17 mouse cellular contexts compared by ENCODE assay signal in genomic region chr17:86798460-86798859, GRCm38 (mm10). TPM values are rescaled to one million over a fixed set of nuclear protein-coding genes. Genes with fewer than 3 reads are reported as not detected.
DNase-seq lines count a peak whose midpoint lies in the region; ATAC-seq and TF ChIP-seq lines count a peak whose summit lies in the region.
"Had no signal": no experiment of that assay in that cellular context is flagged by ENCODE, and none has a peak within 500 bp of the region (broad histone marks: within the 10 kb centered on the region; RNA-seq: fewer than 3 reads in every experiment).

No protein-coding gene starts in this region.

- H3K4me3 ChIP-seq in forebrain, embryonic 10.5 days = no peak overlapping the region
- H3K4me3 ChIP-seq in forebrain, embryonic 14.5 days (ENCODE audit: low read depth, low read length) = no peak overlapping the region
- no peak overlapping the region for H3K4me3 ChIP-seq in heart, embryonic 16.5 days (ENCODE audit: low read length)
- no peak overlapping the region for H3K4me3 ChIP-seq in lung, embryonic 14.5 days (ENCODE audit: low read depth, low read length)
- H3K4me3 ChIP-seq in brown adipose tissue, adult 24 weeks (ENCODE audit: insufficient read depth, low read depth, low read length) = no peak overlapping the region
- H3K4me3 ChIP-seq: erythroblast, embryonic 14.5 days; liver, embryonic 13.5 days had no signal

- no peaks in the 10 kb centered on the region for H3K36me3 ChIP-seq in forebrain, embryonic 10.5 days (replicated peaks)
- no peaks in the 10 kb centered on the region for H3K36me3 ChIP-seq in forebrain, embryonic 14.5 days (ENCODE audit: control insufficient read depth, insufficient read depth, low read length)
- H3K36me3 ChIP-seq in heart, embryonic 16.5 days (ENCODE audit: control insufficient read depth, insufficient read depth) = no peaks in the 10 kb centered on the region
- H3K36me3 ChIP-seq in lung, embryonic 14.5 days (ENCODE audit: insufficient read depth) = no peaks in the 10 kb centered on the region
- H3K36me3 ChIP-seq: liver, embryonic 13.5 days had no signal

- H3K4me2 ChIP-seq in forebrain, embryonic 14.5 days (ENCODE audit: low read length) = no peak overlapping the region
- no peak overlapping the region for H3K4me2 ChIP-seq in heart, embryonic 16.5 days (ENCODE audit: low read depth, low read length)
- H3K4me2 ChIP-seq in lung, embryonic 14.5 days = no peak overlapping the region
- H3K4me2 ChIP-seq: liver, embryonic 13.5 days had no signal

- peaks cover 23% of the 10 kb centered on the region for H3K4me1 ChIP-seq in forebrain, embryonic 10.5 days
- H3K4me1 ChIP-seq in forebrain, embryonic 14.5 days (ENCODE audit: control insufficient read depth, insufficient read depth, low read length) = peaks cover 3% of the 10 kb centered on the region; the same call in 1 of the 2 replicates
- H3K4me1 ChIP-seq in heart, embryonic 16.5 days (ENCODE audit: control insufficient read depth, insufficient read depth, low read length) = peaks cover 34% of the 10 kb centered on the region
- peaks cover 7% of the 10 kb centered on the region; the same call in 1 of the 2 replicates for H3K4me1 ChIP-seq in lung, embryonic 14.5 days (ENCODE audit: insufficient read depth)
- peaks cover 62% of the 10 kb centered on the region for H3K4me1 ChIP-seq in brown adipose tissue, adult 24 weeks (ENCODE audit: control insufficient read depth, insufficient read depth, insufficient read length, low read length)

- H3K27ac ChIP-seq in forebrain, embryonic 10.5 days = 0 out of 2 replicates have a peak overlapping the region, but pooled peaks have one; percentile 30
- H3K27ac ChIP-seq in forebrain, embryonic 14.5 days (ENCODE audit: low read depth, low read length) = no peak overlapping the region
- H3K27ac ChIP-seq in heart, embryonic 16.5 days (ENCODE audit: low read length) = peak overlapping the region; percentile 33
- peak overlapping the region; percentile 46; the same call in 1 of the 2 replicates for H3K27ac ChIP-seq in lung, embryonic 14.5 days (ENCODE audit: low read depth)
- H3K27ac ChIP-seq in brown adipose tissue, adult 24 weeks (replicated peaks; ENCODE audit: low read depth, low read length) = peak overlapping the region; percentile 62
- H3K27ac ChIP-seq: liver, embryonic 13.5 days had no signal

- WGBS in forebrain, embryonic 10.5 days = 74% methylated on average over 8 of the region's 8 CpGs
- WGBS in forebrain, embryonic 14.5 days = 69% methylated on average over 8 of the region's 8 CpGs
- 41% methylated on average over 8 of the region's 8 CpGs for WGBS in heart, embryonic 16.5 days
- 50% methylated on average over 8 of the region's 8 CpGs for WGBS in lung, embryonic 14.5 days

- no peaks in the 10 kb centered on the region for H3K9me3 ChIP-seq in forebrain, embryonic 10.5 days
- H3K9me3 ChIP-seq in forebrain, embryonic 14.5 days (replicated peaks; ENCODE audit: control insufficient read depth, low read length) = no peaks in the 10 kb centered on the region
- H3K9me3 ChIP-seq in heart, embryonic 16.5 days (replicated peaks; ENCODE audit: control insufficient read depth, low read length) = no peaks in the 10 kb centered on the region
- no peaks in the 10 kb centered on the region for H3K9me3 ChIP-seq in lung, embryonic 14.5 days (ENCODE audit: low read depth, low read length)
- H3K9me3 ChIP-seq: liver, embryonic 13.5 days had no signal

- no peak for DNase-seq in forebrain, embryonic 10.5 days (ENCODE audit: extremely low spot score, low spot score)
- no peak for DNase-seq in forebrain, embryonic 14.5 days (ENCODE audit: low spot score)
- DNase-seq in heart, postnatal 36 days = no peak
- DNase-seq in lung, embryonic 14.5 days = no peak
- DNase-seq in lung, postnatal 10 days = no peak
- DNase-seq in right cerebral cortex, postnatal 4 days = no peak
- DNase-seq: B cell, adult 2 months; cerebellum, adult 9-10 months; forebrain, postnatal 0 days; kidney, postnatal 14 days; liver, embryonic 13.5 days; thymus, adult 18-20 months had no signal

- no peak overlapping the region for H3K9ac ChIP-seq in forebrain, embryonic 14.5 days (ENCODE audit: low read length)
- H3K9ac ChIP-seq in heart, embryonic 16.5 days (ENCODE audit: low read length) = no peak overlapping the region
- H3K9ac ChIP-seq in lung, embryonic 14.5 days = no peak overlapping the region; the same call in 1 of the 2 replicates
- H3K9ac ChIP-seq: forebrain, postnatal 0 days; liver, embryonic 13.5 days had no signal

- TF ChIP-seq CTCF in lung, embryonic 14.5 days (IDR thresholded peaks at IDR 0.05; ENCODE audit: low read depth) = no peak

- intact Hi-C loops in heart, postnatal 36 days (cut with DNase I) = loop anchor here (2.0 kb wide), 1 partner anchor 16 kb away; no protein-coding TSS in a partner anchor

- H3K27me3 ChIP-seq in forebrain, embryonic 10.5 days (ENCODE audit: poor library complexity, severe bottlenecking) = no peaks in the 10 kb centered on the region
- H3K27me3 ChIP-seq in forebrain, embryonic 14.5 days (replicated peaks; ENCODE audit: control insufficient read depth, insufficient read depth, low read length) = no peaks in the 10 kb centered on the region
- H3K27me3 ChIP-seq in heart, embryonic 16.5 days (ENCODE audit: control insufficient read depth, insufficient read depth, low read length) = no peaks in the 10 kb centered on the region
- H3K27me3 ChIP-seq in lung, embryonic 14.5 days (ENCODE audit: insufficient read depth, low read length) = no peaks in the 10 kb centered on the region
- H3K27me3 ChIP-seq: liver, embryonic 13.5 days had no signal

- ATAC-seq in forebrain, embryonic 14.5 days = no peak
- ATAC-seq in heart, embryonic 16.5 days (replicated peaks; ENCODE audit: extremely low read depth, insufficient read depth, low FRiP score) = no peak
- ATAC-seq in lung, embryonic 14.5 days (ENCODE audit: insufficient read depth) = no peak
- ATAC-seq: forebrain, postnatal 0 days; inflammation-experienced regulatory T-cells, adult 6 months had no signal

RNA-seq across cellular contexts. Expression of gene Epas1, which starts 45.0 kb away (rescaled TPM):
- polyA plus RNA-seq in forebrain, embryonic 10.5 days (2016; fragmentation: Nextera tagmentation; extraction: Ambion mirVana) = 1.9 TPM in 2 replicates
- 6.1 and 6.4 TPM in 2 replicates for polyA plus RNA-seq in forebrain, embryonic 14.5 days (2014; fragmentation: Nextera tagmentation; extraction: Ambion mirVana)
- 7.9 and 8.2 TPM in 2 replicates for polyA plus RNA-seq in heart, embryonic 16.5 days (2015; fragmentation: Nextera tagmentation; extraction: Ambion mirVana)
- 100 to 1,000 TPM; 239 to 306 TPM for total RNA-seq in heart, postnatal 36 days (2021)
- 13.2 and 15.7 TPM in 2 replicates for polyA plus RNA-seq in lung, embryonic 14.5 days (2014; fragmentation: Nextera tagmentation; extraction: Ambion mirVana)
- polyA plus RNA-seq in brown adipose tissue, adult 24 weeks (2012; ENCODE audit: insufficient read depth, insufficient read length, missing spikeins) = 196 and 238 TPM in 2 replicates
- total RNA-seq: megakaryocyte progenitor cell, adult 5-6 weeks had no signal

Comparison
In these comparisons a context has a peak if more than half of its experiments do, and no peak if none do; other contexts are left out.
1. RNA of gene Epas1, which starts 45.0 kb away (polyA plus RNA-seq): 196 to 238 TPM in brown adipose tissue, adult 24 weeks; 13.2 to 15.7 TPM in lung, embryonic 14.5 days, 7.9 to 8.2 TPM in heart, embryonic 16.5 days, 6.1 to 6.4 TPM in forebrain, embryonic 14.5 days and 1.9 TPM in forebrain, embryonic 10.5 days; every median in the first group is over 10 times any median in the second.